Mouse (Mus musculus) layer of hippocampus, postnatal 25 days (tissue): ENCODE measurements at regions not wholly inside any gene's neighbourhood (a gene's known extent, or its start where the extent isn't known, plus 50 kb on each side); places are given as distances from the start of the nearest gene placed in this dataset.
A peak's percentile ranks its signal among the peaks of the same experiment; 100 is the strongest.

ENCODE experiments used
- DNase-seq, 2 experiments: peaks; one replicate each; pipeline ENCODE4 v3.0.0; 2022; ENCODE audit warnings: mixed read lengths in 2 of 2, low spot score in 1 of 2; ENCODE audit errors: extremely low spot score in 1 of 2

GRCm38 (mm10) chr5:126862078-126862477 lies 379.5 kb upstream of the Tmem132c start:
- no peak for DNase-seq

GRCm38 (mm10) chr5:126875842-126876241 lies 365.8 kb upstream of the Tmem132c start:
- DNase-seq, result no peak

- DNase-seq, result no peak
Measured at GRCm38 (mm10) chr5:126890710-126891109, 350.9 kb upstream of the Tmem132c start.

- no peak for DNase-seq
Measured at GRCm38 (mm10) chr5:126893063-126893462, 348.5 kb upstream of the Tmem132c start.

GRCm38 (mm10) chr5:126910084-126910483 lies 331.5 kb upstream of the Tmem132c start:
- no peak for DNase-seq

- DNase-seq, result no peak
Measured at GRCm38 (mm10) chr5:126917300-126917699, 324.3 kb upstream of the Tmem132c start.

GRCm38 (mm10) chr5:126933466-126933865 lies 308.1 kb upstream of the Tmem132c start:
- no peak for DNase-seq

GRCm38 (mm10) chr5:126944861-126945260 lies 296.7 kb upstream of the Tmem132c start:
- peak in 1 of 2 experiments; percentile 46 for DNase-seq

GRCm38 (mm10) chr5:126954189-126954588 lies 287.4 kb upstream of the Tmem132c start:
- DNase-seq, result no peak

- DNase-seq, result no peak
Measured at GRCm38 (mm10) chr5:126954634-126955033, 287.0 kb upstream of the Tmem132c start.

GRCm38 (mm10) chr5:126964577-126964976 lies 277.0 kb upstream of the Tmem132c start:
- no peak for DNase-seq

- DNase-seq, result no peak
Measured at GRCm38 (mm10) chr5:126967076-126967475, 274.5 kb upstream of the Tmem132c start.

GRCm38 (mm10) chr5:126969373-126969772 lies 272.2 kb upstream of the Tmem132c start:
- DNase-seq, result no peak

GRCm38 (mm10) chr5:126971284-126971683 lies 270.3 kb upstream of the Tmem132c start:
- no peak for DNase-seq

GRCm38 (mm10) chr5:126971981-126972380 lies 269.6 kb upstream of the Tmem132c start:
- DNase-seq, result no peak

- DNase-seq, result peak in 1 of 2 experiments; percentile 3
Measured at GRCm38 (mm10) chr5:126973425-126973824, 268.2 kb upstream of the Tmem132c start.

GRCm38 (mm10) chr5:126974565-126974964 lies 267.0 kb upstream of the Tmem132c start:
- no peak for DNase-seq

GRCm38 (mm10) chr5:126995577-126995976 lies 246.0 kb upstream of the Tmem132c start:
- DNase-seq, result peak in 1 of 2 experiments; percentile 17

- no peak for DNase-seq
Measured at GRCm38 (mm10) chr5:127014166-127014565, 227.4 kb upstream of the Tmem132c start.

- DNase-seq, result no peak
Measured at GRCm38 (mm10) chr5:127016467-127017060, 225.0 kb upstream of the Tmem132c start.

GRCm38 (mm10) chr5:127017971-127018370 lies 223.6 kb upstream of the Tmem132c start:
- DNase-seq, result no peak

GRCm38 (mm10) chr5:127036472-127036871 lies 205.1 kb upstream of the Tmem132c start:
- no peak for DNase-seq

GRCm38 (mm10) chr5:127057770-127058169 lies 183.8 kb upstream of the Tmem132c start:
- no peak for DNase-seq
